Mouse (Mus musculus) erythroid progenitor cell, adult 5-6 weeks (primary cell): Measurements from ENCODE around the gene Cds2. TPM values are rescaled to one million over a fixed set of nuclear protein-coding genes. Genes with fewer than 3 reads are reported as not detected.
"Not testable (repeated sequence)": the region's sequence is repeated elsewhere in the genome, so short reads cannot be mapped to it uniquely, and the experiment has no call there.

Experiments
- ATAC-seq: replicated peaks from 2 replicates; pipeline ENCODE4 v1.8.0; 2016; ENCODE audit warnings: moderate number of reproducible peaks, mild to moderate bottlenecking, moderate TSS enrichment, inconsistent platforms; ENCODE audit not compliant: poor library complexity, low FRiP score, severe bottlenecking
- total RNA-seq, 2 experiments: library from RNA; stranded (forward) in 1 of 2; stranded (reverse) in 1 of 2; fragments of 150-400 nt in 1 of 2; fragments of 186-747, 209-891 nt in 1 of 2; gene quantifications; 2 replicates each; pipeline versions ENCODE4 v1.2.3 to v1.2.4; 2015 to 2017; ENCODE audit warnings: low replicate concordance in 2 of 2

The Cds2 gene
- total RNA-seq, 2 experiments from 2014 or later = 7.9 to 12.6 TPM

DNA sequence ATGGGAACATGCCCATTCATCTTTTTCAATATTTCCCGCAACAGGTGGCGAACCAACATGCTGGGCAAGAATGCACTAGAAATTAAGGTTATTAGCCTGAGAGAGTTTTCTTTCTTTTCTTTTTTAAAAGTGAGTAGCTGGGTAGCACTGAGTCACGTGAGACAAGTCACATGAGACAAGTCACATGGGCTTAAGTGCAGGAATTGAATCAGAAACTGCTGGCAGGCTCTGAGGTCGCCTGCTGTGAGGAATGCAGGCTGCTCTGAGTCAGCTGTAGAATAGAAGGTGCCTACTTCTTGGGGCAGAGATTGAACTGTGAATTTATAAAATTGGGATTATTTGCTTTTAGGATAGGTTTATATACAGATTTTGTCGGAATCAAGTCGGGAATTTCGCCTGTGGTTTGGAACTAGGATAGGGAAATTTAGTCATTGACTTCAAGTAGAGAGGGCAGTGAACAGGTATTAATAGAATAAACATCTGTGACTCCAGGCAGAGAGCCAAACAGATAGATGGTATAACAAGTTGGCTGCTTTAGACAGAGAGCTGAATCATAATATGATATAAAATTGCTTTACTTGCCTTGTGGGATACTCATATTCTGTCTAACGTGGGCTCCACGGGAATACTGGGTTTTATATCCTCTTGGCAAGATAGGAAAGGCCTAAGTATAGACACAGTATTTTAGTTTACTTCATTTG lies 23.6 kb downstream of the Cds2 start:
- ATAC-seq = no peak

DNA sequence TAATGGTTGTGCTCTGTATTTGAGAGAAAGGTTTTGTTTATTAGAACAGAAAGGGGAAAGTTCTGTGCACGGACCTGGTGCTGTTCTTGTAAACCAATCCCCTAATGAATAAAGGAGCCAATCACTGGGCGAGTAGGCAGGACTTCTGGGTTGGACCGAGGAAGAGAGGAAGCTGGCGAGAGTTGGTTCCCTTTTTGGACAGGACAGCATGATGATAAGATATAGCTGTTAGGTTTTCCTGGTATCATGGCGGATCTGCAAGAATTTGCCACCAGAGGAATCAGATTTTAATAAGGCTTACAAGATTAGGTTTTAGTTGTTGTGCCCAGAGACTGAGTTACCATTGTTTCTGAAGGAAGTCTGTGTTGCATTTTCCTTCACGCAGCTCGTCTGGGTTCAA lies 26.3 kb downstream of the Cds2 start:
- not testable (repeated sequence) for ATAC-seq

DNA sequence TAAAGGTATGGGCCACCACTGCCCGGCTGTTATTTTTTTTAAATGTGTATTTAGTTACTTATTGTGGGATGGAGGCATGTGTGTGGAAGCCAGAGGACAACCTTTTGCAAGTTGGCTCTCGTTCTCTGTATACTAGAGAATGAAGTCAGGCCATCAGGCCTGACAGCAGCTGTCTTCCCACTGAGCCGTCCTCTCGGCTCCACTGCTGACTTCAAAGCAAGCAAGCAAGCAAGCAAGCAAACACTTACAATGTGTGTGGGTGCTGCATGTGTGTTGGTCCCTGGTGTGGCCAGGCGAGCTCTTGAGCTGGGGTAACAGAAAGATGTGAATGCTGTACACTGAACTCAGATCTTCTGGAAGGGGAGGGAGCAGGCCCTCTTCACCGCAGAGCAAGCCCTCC lies 27.9 kb downstream of the Cds2 start:
- ATAC-seq = no peak

DNA sequence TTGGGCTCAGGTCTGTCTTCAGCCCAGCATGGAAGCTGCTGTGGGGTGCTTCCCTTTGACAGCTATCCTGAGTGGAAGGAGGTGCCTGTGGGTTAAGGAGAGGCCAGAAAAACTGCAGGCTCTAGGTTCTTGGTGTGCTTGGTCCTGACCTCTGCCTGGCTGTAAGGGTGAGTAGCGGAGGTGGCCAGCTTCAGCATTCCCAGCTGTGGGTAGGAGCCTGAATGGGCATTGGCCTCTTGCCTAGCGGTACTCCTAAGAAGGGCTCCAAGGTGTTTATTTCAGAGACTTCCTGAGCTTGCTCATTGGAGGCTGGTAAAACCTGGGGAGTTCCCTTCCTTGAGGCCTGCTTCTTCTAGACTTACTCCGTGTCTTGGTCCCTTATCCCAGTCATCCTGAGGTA lies 28.3 kb downstream of the Cds2 start:
- ATAC-seq = no peak

DNA sequence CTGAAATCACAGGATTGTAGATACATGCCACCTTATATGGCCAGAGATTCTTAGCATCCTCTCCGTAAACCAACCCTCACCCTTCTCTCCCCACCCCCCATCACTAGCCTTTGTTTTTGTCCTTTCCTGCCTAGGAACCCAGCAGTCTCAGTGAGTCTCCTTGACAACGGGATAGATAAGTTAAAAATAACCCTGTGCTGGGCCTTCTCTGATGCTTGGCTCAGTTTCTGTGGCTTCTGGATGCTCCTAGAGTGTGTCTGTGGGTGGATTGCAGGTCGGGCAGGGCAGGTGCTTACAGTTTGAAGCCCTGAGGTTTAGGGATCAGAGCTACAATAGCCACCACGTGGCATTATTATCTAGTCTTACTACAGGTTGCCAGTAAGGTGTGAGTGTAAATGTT lies 29.1 kb downstream of the Cds2 start:
- no peak for ATAC-seq

DNA sequence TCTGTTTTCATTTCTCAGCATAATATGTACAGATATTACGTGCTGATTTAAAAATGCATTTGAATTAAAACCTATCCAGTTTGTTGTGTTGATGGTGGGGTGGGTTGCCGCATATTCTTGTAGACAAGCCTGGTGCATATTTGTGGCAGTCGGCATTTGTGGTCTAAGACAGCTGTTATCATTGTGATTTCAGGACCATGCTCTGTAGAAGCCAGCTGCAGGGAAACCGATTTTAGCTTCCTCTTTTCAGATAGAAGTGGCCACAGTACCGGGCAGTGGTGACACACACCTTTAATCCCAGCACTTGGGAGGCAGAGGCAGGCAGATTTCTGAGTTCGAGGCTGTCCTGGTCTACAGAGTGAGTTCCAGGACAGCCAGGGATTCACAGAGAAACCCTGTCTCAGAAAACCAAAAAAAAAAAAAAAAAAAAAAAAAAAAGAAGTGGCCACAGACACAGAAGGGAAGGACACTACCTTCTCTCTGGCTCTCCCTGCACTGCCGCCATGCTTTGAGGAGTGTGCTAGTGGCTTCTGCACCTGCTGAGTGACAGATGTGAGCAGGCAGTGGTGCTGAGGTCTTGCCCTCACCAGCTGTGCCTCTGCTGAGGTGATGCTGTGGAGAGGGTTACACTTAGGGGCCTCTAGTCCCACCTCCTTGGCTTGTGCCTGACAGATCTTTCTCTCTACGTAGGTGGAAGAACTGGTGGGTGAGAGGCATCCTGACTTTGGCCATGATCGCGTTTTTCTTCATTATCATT lies 30.9 kb downstream of the Cds2 start:
- ATAC-seq = no peak

DNA sequence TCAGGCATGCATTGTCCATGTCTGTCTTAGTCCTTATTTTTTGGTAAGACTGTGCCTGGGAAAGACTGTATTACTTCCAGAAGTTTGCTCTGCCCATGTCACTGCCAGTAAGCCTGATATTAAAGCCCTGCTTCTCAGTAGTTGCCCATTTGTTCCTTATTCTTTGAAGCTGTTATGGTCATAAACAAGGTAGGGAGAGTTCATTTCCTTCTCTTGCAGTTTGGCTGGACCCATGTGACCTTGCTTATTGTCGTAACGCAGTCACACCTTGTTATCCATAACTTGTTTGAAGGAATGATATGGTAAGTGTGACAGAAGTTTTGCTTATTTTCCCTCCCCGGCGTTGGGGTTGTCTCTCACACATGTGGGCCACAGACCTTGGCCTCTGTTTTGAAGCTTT lies 35.3 kb downstream of the Cds2 start:
- no peak for ATAC-seq

DNA sequence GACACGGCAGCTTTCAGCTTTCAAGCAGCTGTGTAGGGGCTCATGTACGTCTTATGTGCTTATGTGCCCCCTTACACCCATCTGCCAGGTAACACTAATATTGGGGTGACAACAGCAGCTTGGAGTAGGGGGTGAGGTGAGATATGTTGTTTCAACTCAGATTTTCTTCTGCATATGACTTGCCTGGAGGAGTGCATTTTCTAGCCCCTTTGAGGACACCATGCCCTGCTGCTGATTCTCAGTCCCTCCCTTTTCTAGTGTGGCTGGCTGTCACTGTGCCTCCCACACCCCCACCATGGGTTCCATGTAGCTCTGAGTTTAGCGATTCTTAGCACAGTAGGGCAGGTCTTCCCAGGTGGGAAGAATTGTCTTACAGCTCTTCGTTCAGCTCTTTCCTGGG lies 38.5 kb downstream of the Cds2 start:
- ATAC-seq = no peak

DNA sequence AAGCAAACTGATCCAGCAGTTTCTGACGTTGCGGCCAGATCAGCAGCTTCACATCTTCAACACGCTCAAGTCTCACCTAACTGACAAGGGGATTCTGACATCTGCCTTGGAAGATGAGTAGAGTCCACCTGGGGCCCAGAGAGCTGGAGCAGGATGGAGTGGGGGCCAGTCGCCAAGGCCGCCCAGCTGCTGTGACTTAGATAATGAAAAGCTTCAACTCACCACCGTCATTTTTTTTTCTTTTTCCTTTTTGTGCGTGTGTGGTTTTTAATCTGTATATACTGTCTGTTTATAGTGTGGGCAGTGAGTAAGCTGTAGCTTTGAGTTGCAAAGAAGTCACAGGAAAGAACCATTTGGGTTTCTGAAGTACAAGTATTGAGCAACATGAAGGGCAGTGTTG lies 42.2 kb downstream of the Cds2 start:
- ATAC-seq = no peak

DNA sequence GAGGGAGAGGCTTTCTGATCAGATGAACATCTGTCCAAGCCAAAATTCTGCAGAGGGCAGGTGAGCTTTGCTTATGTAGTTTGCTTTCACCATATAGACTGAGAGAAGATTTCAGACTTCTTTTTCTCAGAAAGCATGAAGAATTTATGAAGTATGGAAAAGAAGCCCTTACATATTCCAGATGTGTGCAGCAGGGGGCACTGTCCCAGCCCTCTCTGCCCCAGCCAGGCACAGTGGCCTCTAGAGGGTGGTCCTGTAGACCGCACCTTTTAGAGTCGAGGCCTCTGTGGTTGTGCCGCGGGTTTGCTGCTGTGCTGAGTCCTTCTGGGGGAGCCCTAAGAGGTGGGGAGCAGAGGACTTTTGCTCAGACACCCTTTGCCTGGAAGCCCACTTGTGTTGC lies 43.0 kb downstream of the Cds2 start:
- 0 out of 2 replicates have a peak, but pooled peaks have one; percentile 40 for ATAC-seq

DNA sequence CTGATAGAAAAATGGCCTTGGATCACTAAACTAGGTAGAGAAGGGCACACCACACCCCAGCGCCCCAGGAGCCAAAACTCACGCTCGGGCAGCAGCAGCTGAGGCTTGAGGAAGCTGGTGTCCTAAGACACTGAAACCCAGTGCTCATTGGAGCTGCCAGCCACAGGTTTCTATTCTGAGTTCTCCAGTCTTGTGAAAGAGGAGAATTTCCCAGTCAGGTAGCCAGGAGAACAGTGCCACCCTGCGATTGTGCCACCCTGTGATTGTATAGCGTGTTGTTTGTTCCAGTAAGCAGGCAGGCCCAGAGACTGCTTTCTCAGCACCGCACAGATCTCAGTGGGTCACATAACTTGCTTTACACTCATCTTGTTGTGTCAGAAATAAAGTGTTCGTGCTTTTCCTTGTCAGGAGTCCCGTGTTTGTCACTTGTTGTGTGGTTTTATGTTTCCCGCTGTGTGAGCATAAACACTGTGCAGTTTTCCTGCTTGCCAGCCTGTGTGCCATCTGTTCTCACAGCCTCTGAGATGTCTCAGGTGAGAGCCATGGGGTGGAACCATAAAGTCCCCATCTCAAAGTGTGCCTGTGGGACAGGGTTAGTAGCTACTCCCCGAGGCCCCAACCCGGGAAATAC lies 44.4 kb downstream of the Cds2 start:
- ATAC-seq = no peak

DNA sequence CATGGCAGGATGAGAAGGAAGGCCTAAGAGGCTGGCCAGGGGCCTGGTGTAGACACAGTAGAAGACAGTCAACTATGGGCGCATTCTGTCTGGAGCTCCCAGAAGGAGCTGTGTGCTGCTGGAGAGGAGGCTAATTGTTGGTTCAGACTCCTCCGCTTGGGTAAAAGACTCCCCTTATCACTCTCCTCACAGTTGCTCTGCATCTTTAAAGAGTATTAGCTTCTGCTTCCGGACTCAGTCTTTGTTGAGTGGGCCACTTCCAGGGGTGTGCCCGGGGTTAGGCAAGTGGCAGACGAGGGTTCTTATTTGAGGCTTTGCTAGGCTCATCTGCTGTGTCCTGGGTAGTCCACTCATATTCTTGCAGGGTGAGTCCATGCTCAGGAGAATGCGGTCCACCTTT lies 45.9 kb downstream of the Cds2 start:
- ATAC-seq = no peak

DNA sequence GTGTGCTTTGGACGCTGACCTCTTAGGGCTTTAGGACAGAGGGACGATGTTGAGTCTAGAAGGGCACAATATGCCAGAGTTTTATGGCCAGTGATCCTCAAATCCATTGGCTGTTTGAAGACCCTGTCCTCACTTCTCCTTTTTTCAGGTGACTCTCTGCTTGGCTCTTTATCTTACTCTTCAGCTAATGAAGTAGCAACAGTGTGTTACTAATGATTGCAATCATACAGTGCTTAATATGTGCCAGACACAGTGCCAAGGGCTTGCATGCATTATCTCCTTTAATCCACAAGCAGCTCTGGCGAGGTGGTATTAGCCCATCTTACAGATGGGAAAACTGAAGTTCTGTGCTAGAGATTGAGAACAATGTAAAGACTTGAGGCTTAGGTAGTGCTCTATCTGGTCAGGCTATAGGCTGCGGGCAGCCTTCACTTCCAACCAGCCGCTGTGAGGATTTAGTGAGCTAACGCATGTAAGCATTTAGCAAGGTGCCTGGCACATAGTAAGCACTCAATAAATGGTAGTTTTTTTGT lies 46.5 kb downstream of the Cds2 start:
- no peak for ATAC-seq

DNA sequence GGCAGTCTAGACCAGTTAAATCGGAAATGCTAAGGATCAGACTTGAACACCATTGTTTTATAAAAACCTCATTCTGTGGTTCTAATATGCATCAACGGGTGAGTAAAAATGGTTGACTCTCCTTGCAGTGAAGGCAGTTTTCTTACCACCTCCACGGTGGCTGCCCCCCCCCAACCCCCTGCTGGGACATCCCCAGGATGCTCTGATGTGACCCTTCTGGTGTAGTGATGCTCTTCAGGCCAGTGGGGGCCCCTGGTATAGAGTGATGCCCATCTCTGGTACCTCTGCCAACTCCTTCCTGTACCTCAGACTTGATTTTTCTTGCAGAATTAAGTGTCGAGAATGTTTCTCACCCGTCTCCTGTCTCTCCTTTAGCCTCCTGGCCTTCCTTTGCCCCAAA lies 49.7 kb downstream of the Cds2 start:
- no peak for ATAC-seq

DNA sequence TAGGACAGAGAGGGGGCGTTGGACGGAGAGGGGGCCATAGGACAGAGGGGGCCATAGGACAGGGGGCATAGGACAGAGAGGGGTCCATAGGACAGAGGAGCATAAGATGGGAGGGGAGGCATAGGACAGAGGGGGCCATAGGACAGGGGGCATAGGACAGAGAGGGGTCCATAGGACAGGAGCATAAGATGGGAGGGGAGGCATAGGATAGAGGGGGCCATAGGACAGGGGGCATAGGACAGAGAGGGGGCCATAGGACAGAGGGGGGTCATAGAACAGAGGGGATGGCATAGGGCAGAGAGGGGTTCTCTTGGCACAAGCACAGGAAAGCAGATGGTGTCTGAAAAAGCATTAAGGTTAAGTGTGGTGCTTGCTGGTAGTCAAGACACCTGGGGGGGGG lies 50.6 kb downstream of the Cds2 start:
- ATAC-seq = no peak

DNA sequence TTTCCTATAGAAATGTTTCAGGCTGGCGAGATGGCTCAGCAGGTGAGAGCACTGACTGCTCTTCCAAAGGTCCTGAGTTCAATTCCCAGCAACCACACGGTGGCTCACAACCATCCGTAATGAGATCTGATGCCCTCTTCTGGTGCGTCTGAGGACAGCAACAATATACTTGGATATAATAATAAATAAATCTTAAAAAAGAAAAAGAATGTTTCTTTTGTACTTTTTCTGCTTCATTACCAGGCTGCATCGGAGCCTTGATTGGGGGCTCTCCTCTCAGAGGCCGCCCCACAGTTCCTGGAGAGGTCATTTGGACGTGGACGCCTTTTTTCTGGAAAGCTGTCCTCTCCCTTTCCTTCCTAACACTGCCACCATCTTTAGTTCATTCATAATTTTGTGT lies 51.1 kb downstream of the Cds2 start:
- not testable (repeated sequence) for ATAC-seq

DNA sequence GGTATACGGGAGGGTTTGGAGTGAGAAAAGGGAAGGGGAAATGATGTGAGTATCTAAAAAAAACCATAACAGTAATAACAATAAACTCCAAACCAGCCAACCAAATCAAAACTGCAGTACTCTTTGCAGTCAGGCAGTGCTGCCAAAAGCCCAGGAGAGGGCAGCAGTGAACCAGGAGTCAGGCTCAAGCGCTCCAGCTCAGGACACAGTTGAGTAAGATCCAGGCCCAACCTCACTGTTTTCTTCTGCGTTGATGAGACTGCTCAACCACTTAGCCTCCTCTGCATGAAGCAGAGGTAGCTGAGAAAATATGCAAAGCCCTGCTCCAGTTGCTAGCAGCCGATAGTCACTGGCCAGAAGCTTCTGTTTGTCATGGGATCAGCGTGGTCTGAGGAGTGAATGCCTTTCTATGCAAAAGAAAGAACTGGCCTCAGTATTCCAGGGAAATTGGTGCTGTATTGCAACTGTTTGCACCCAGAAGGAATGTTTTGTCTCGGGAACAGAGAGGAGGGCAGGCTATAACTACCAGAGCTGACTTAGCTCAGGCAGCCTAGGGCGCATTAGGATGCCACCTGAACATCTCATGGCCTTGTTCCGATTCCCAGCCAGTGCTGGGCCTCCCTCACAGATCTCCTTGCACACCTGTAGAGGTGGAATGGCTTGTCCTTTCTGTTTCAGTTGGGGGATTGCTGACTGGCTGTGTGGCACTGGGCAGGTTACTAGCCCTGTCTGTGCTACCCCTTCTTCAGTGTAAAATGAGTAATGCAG lies 53.3 kb downstream of the Cds2 start:
- peak; percentile 85; the same call in 1 of the 2 replicates for ATAC-seq

DNA sequence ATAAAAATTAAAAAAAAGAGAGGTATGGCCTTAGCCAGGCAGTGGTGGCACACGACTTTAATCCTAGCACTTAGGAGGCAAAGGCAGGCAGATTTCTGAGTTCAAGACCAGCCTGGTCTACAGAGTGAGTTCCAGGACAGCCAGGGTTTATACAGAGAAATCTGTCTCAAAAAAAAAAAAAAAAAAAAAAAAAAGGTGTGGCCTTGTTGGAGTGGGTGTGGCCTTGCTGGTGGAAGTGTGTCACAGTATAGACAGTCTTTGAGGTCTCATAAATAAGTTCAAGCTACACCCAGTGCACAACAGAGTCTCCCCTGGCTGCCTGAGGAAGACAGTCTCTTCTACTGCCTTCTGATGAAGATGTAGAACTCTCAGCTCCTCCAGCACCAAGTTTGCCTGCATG lies 54.2 kb downstream of the Cds2 start:
- ATAC-seq = no peak

DNA sequence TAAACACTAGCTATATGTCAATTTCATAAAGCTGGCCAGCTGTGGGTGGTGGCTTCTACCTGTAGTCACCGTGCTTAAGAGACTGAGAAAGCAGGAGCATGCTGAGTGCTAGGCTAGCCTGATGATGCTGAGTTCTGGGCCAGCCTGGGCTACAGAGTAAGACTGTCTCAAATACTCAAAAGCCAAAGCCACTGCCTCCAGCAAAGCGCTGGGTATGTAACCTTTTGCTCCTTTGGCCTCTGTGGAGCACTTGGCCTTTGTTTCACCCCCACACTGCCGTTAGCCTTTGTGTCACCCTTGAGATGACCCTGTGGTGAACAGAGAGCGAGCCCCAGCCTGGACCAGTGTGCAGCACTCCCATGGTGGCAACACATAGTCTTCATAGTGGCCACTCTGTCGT lies 57.6 kb downstream of the Cds2 start:
- ATAC-seq = no peak

DNA sequence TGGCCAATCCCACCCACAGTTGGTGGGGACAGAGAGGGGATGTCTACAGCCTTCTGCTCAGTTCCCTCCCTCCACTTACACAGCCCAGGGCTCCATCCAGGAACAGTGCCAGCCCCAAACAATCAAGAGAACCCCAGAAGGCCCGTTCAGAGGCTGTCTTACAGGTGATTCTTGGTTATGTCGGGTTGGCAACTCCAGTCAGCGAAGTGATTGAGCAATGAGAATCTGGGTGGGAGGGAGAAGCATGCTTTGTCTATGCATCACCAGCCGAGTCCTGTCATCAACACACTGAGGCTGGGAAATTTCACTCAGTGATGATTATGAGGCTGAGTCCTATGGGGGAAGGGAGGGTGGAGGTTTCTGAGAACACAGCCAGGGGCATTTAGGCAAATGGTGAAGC lies 60.6 kb downstream of the Cds2 start:
- ATAC-seq = no peak
